9 mouse cellular contexts compared by ENCODE assay signal in genomic region chr11:95010141-95010739, GRCm38 (mm10). TPM values are rescaled to one million over a fixed set of nuclear protein-coding genes. Genes with fewer than 3 reads are reported as not detected.
DNase-seq lines count a peak whose midpoint lies in the region; ATAC-seq and TF ChIP-seq lines count a peak whose summit lies in the region.
"Had no signal": no experiment of that assay in that cellular context is flagged by ENCODE, and none has a peak within 500 bp of the region (broad histone marks: within the 10 kb centered on the region; RNA-seq: fewer than 3 reads in every experiment).

No protein-coding gene starts in this region.

- no peaks in the 10 kb centered on the region for H3K9me3 ChIP-seq in embryonic facial prominence, embryonic 11.5 days (replicated peaks; ENCODE audit: control insufficient read depth, low read length)
- no peaks in the 10 kb centered on the region for H3K9me3 ChIP-seq in intestine, embryonic 14.5 days (ENCODE audit: control insufficient read depth, low read length)
- no peaks in the 10 kb centered on the region for H3K9me3 ChIP-seq in midbrain, embryonic 16.5 days (replicated peaks; ENCODE audit: control insufficient read depth, low read length, poor library complexity, severe bottlenecking)

- peak overlapping the region; percentile 78 for H3K4me3 ChIP-seq in embryonic facial prominence, embryonic 11.5 days (ENCODE audit: low read depth, low read length)
- peak overlapping the region; percentile 77 for H3K4me3 ChIP-seq in intestine, embryonic 14.5 days (ENCODE audit: low read depth, low read length)
- peak overlapping the region; percentile 81 for H3K4me3 ChIP-seq in midbrain, embryonic 16.5 days (ENCODE audit: low read depth, low read length)

- H3K9ac ChIP-seq in embryonic facial prominence, embryonic 11.5 days (replicated peaks; ENCODE audit: low read length): peak overlapping the region; percentile 88
- H3K9ac ChIP-seq in intestine, embryonic 14.5 days (ENCODE audit: low read length): peak overlapping the region; percentile 87
- H3K9ac ChIP-seq in midbrain, embryonic 16.5 days (ENCODE audit: low read depth, low read length): peak overlapping the region; percentile 99

- peaks cover 8% of the 10 kb centered on the region for H3K4me1 ChIP-seq in embryonic facial prominence, embryonic 11.5 days (ENCODE audit: control insufficient read depth, insufficient read depth, low read length)
- H3K4me1 ChIP-seq in intestine, embryonic 14.5 days (replicated peaks; ENCODE audit: control insufficient read depth, insufficient read depth, low read length): peaks cover 43% of the 10 kb centered on the region
- H3K4me1 ChIP-seq in midbrain, embryonic 16.5 days (ENCODE audit: control insufficient read depth, insufficient read depth, low read length): peaks cover 62% of the 10 kb centered on the region

- peak; percentile 67 for DNase-seq in left cerebral cortex, postnatal 4 days
- DNase-seq in left cerebral cortex, adult 9 months (ENCODE audit: low spot score in 2 of 2): no peak
- peak; percentile 87 for DNase-seq in brain, embryonic 14.5 days (ENCODE audit: low read depth)
- peak; percentile 56 for DNase-seq in embryonic facial prominence, embryonic 11.5 days (ENCODE audit: low spot score)
- peak; percentile 66 for DNase-seq in intestine, embryonic 14.5 days (ENCODE audit: low spot score)
- no peak for DNase-seq in urinary bladder, adult 18-20 months (ENCODE audit: low spot score in 2 of 2)
- no peak for DNase-seq in thymus, postnatal 25 days

- H3K4me2 ChIP-seq in embryonic facial prominence, embryonic 11.5 days (ENCODE audit: low read depth, low read length): peak overlapping the region; percentile 69
- H3K4me2 ChIP-seq in intestine, embryonic 14.5 days (ENCODE audit: low read length): peak overlapping the region; percentile 80
- peak overlapping the region; percentile 97 for H3K4me2 ChIP-seq in midbrain, embryonic 16.5 days (ENCODE audit: low read length)

- no peak for TF ChIP-seq POLR2A in brain, embryonic 14.5 days (IDR thresholded peaks at IDR 0.05; ENCODE audit: borderline replicate concordance, extremely low read depth, insufficient read depth, insufficient read length, poor library complexity, severe bottlenecking)

- peak overlapping the region; percentile 89 for H3K27ac ChIP-seq in embryonic facial prominence, embryonic 11.5 days (replicated peaks; ENCODE audit: low read depth, low read length)
- peak overlapping the region; percentile 95 for H3K27ac ChIP-seq in intestine, embryonic 14.5 days (ENCODE audit: low read depth)
- H3K27ac ChIP-seq in midbrain, embryonic 16.5 days (ENCODE audit: low read length): peak overlapping the region; percentile 94

- peaks cover 2% of the 10 kb centered on the region; the same call in 1 of the 2 replicates for H3K36me3 ChIP-seq in embryonic facial prominence, embryonic 11.5 days (replicated peaks; ENCODE audit: control insufficient read depth, insufficient read depth, low read depth, low read length)
- H3K36me3 ChIP-seq in intestine, embryonic 14.5 days (ENCODE audit: control insufficient read depth, insufficient read depth, low read length): peaks cover 15% of the 10 kb centered on the region
- H3K36me3 ChIP-seq in midbrain, embryonic 16.5 days (ENCODE audit: control insufficient read depth, insufficient read depth, low read length): peaks cover 13% of the 10 kb centered on the region

- under 1% methylated on average over 38 of the region's 40 CpGs for WGBS in embryonic facial prominence, embryonic 11.5 days
- under 1% methylated on average over 39 of the region's 40 CpGs for WGBS in intestine, embryonic 14.5 days
- WGBS in midbrain, embryonic 16.5 days: under 1% methylated on average over 32 of the region's 40 CpGs

- intact Hi-C loops in left cerebral cortex, postnatal 4 days (cut with DNase I): no loop called here

- no peaks in the 10 kb centered on the region for H3K27me3 ChIP-seq in embryonic facial prominence, embryonic 11.5 days (ENCODE audit: control insufficient read depth, insufficient read depth, low read length)
- no peaks in the 10 kb centered on the region for H3K27me3 ChIP-seq in intestine, embryonic 14.5 days (replicated peaks; ENCODE audit: control insufficient read depth, insufficient read depth, low read length)
- H3K27me3 ChIP-seq in midbrain, embryonic 16.5 days (ENCODE audit: control insufficient read depth, insufficient read depth, low read depth, low read length): no peaks in the 10 kb centered on the region

- TF ChIP-seq CTCF in brain, embryonic 14.5 days (IDR thresholded peaks at IDR 0.05; ENCODE audit: borderline replicate concordance, extremely low read depth, insufficient read depth, insufficient read length): no peak

- ATAC-seq in embryonic facial prominence, embryonic 11.5 days (replicated peaks; ENCODE audit: insufficient number of reproducible peaks, low FRiP score, low TSS enrichment, low read depth): peak; percentile 27; the same call in 1 of the 2 replicates
- ATAC-seq in intestine, embryonic 14.5 days (replicated peaks; ENCODE audit: low FRiP score, low TSS enrichment, low read depth): peak; percentile 21; the same call in 1 of the 2 replicates
- peak; percentile 61 for ATAC-seq in midbrain, embryonic 16.5 days

RNA-seq across cellular contexts. Expression of gene Samd14, which starts 0.6 kb away (rescaled TPM):
- 100 to 1,000 TPM; 173 to 176 TPM for total RNA-seq in left cerebral cortex, postnatal 4 days (2021)
- 141 and 186 TPM in 2 replicates for polyA plus RNA-seq in brain, embryonic 14.5 days (2012; rRNA removed)
- polyA plus RNA-seq in embryonic facial prominence, embryonic 11.5 days (2014; fragmentation: Nextera tagmentation; extraction: Ambion mirVana): 31.1 and 33.9 TPM in 2 replicates
- 20.3 and 22.1 TPM in 2 replicates for polyA plus RNA-seq in intestine, embryonic 14.5 days (2014; fragmentation: Nextera tagmentation; extraction: Ambion mirVana)
- 164 and 171 TPM in 2 replicates for polyA plus RNA-seq in midbrain, embryonic 16.5 days (2015; fragmentation: Nextera tagmentation; extraction: Ambion mirVana)

RNA-seq across cellular contexts. Expression of gene Ppp1r9b, which starts 19.4 kb away (rescaled TPM):
- 100 to 1,000 TPM; 273 to 276 TPM for total RNA-seq in left cerebral cortex, postnatal 4 days (2021)
- polyA plus RNA-seq in brain, embryonic 14.5 days (2012; rRNA removed): 37.9 and 81.2 TPM in 2 replicates
- polyA plus RNA-seq in embryonic facial prominence, embryonic 11.5 days (2014; fragmentation: Nextera tagmentation; extraction: Ambion mirVana): 9.9 and 10.5 TPM in 2 replicates
- 11.9 and 12.2 TPM in 2 replicates for polyA plus RNA-seq in intestine, embryonic 14.5 days (2014; fragmentation: Nextera tagmentation; extraction: Ambion mirVana)
- polyA plus RNA-seq in midbrain, embryonic 16.5 days (2015; fragmentation: Nextera tagmentation; extraction: Ambion mirVana): 18.4 and 19.4 TPM in 2 replicates

RNA-seq across cellular contexts. Expression of gene Pdk2, which starts 30.9 kb away (rescaled TPM):
- 10 to 100 TPM; 21.4 to 22.2 TPM for total RNA-seq in left cerebral cortex, postnatal 4 days (2021)
- polyA plus RNA-seq in brain, embryonic 14.5 days (2012; rRNA removed): 17.9 and 26.1 TPM in 2 replicates
- 15.5 and 17.0 TPM in 2 replicates for polyA plus RNA-seq in embryonic facial prominence, embryonic 11.5 days (2014; fragmentation: Nextera tagmentation; extraction: Ambion mirVana)
- 26.4 and 29.6 TPM in 2 replicates for polyA plus RNA-seq in intestine, embryonic 14.5 days (2014; fragmentation: Nextera tagmentation; extraction: Ambion mirVana)
- polyA plus RNA-seq in midbrain, embryonic 16.5 days (2015; fragmentation: Nextera tagmentation; extraction: Ambion mirVana): 24.1 and 27.5 TPM in 2 replicates

RNA-seq across cellular contexts. Expression of gene Sgca, which starts 34.1 kb away (rescaled TPM):
- total RNA-seq in left cerebral cortex, postnatal 4 days (2021): not detected
- polyA plus RNA-seq in brain, embryonic 14.5 days (2012; rRNA removed): 0.25 and 0.73 TPM in 2 replicates
- 0.38 and 0.84 TPM in 2 replicates for polyA plus RNA-seq in embryonic facial prominence, embryonic 11.5 days (2014; fragmentation: Nextera tagmentation; extraction: Ambion mirVana)
- polyA plus RNA-seq in intestine, embryonic 14.5 days (2014; fragmentation: Nextera tagmentation; extraction: Ambion mirVana): 0.22 TPM in 1 of 2 replicates, not detected in the other
- polyA plus RNA-seq in midbrain, embryonic 16.5 days (2015; fragmentation: Nextera tagmentation; extraction: Ambion mirVana): 0.20 TPM in 1 of 2 replicates, not detected in the other
- total RNA-seq: common myeloid progenitor, adult 5-6 weeks had no signal

RNA-seq across cellular contexts. Expression of gene Hils1, which starts 42.8 kb away (rescaled TPM):
- under 1 TPM in 1 of 2 experiments, not detected in 1; 0.46 TPM for total RNA-seq in left cerebral cortex, postnatal 4 days (2021)
- 0.09 TPM in 1 of 2 replicates, not detected in the other for polyA plus RNA-seq in brain, embryonic 14.5 days (2012; rRNA removed)
- polyA plus RNA-seq in embryonic facial prominence, embryonic 11.5 days (2014; fragmentation: Nextera tagmentation; extraction: Ambion mirVana): not detected in 2 replicates
- polyA plus RNA-seq in intestine, embryonic 14.5 days (2014; fragmentation: Nextera tagmentation; extraction: Ambion mirVana): not detected in 2 replicates
- polyA plus RNA-seq in midbrain, embryonic 16.5 days (2015; fragmentation: Nextera tagmentation; extraction: Ambion mirVana): not detected in 2 replicates
- total RNA-seq: common myeloid progenitor, adult 5-6 weeks had no signal

Comparison
In these comparisons a context has a peak if more than half of its experiments do, and no peak if none do; other contexts are left out.
1. DNase-seq: peak in left cerebral cortex, postnatal 4 days (single experiment), brain, embryonic 14.5 days (single experiment), embryonic facial prominence, embryonic 11.5 days (single experiment) and intestine, embryonic 14.5 days (single experiment); none in left cerebral cortex, adult 9 months (0 of 2), urinary bladder, adult 18-20 months (0 of 2) and thymus, postnatal 25 days (single experiment).
2. Peak in every context shown above with its lines, with median percentiles within 50 percentile points of each other: ATAC-seq, H3K27ac ChIP-seq, H3K4me2 ChIP-seq, H3K4me3 ChIP-seq and H3K9ac ChIP-seq.